ENCODE assay signal across 9 mouse cellular contexts in genomic region chr16:17096938-17097337, GRCm38 (mm10).
"Had no signal": no experiment of that assay in that cellular context is flagged by ENCODE, and none has a peak within 500 bp of the region (broad histone marks: within the 10 kb centered on the region; RNA-seq: fewer than 3 reads in every experiment).

No protein-coding gene starts in this region.

- H3K27me3 ChIP-seq: hindbrain, embryonic 15.5 days; limb, embryonic 15.5 days; midbrain, embryonic 13.5 days had no signal

- H3K4me1 ChIP-seq: hindbrain, embryonic 15.5 days; limb, embryonic 15.5 days; midbrain, embryonic 13.5 days had no signal

- H3K4me2 ChIP-seq: hindbrain, embryonic 15.5 days; limb, embryonic 15.5 days; midbrain, embryonic 13.5 days had no signal

- DNase-seq: right cerebral cortex, adult 18-20 months; right cerebral cortex, postnatal 25 days; thymus, adult 18-20 months; thymus, postnatal 14 days had no signal

- ATAC-seq: midbrain, embryonic 13.5 days had no signal

- H3K27ac ChIP-seq: hindbrain, embryonic 15.5 days; kidney, postnatal 0 days; left cerebral cortex, adult 2 months; limb, embryonic 15.5 days; midbrain, embryonic 13.5 days had no signal

- H3K9ac ChIP-seq: hindbrain, embryonic 15.5 days; limb, embryonic 15.5 days; midbrain, embryonic 13.5 days had no signal

- H3K9me3 ChIP-seq: hindbrain, embryonic 15.5 days; limb, embryonic 15.5 days; midbrain, embryonic 13.5 days had no signal

- H3K4me3 ChIP-seq: hindbrain, embryonic 15.5 days; left cerebral cortex, adult 2 months; limb, embryonic 15.5 days; midbrain, embryonic 13.5 days had no signal
